Mouse (Mus musculus): ENCODE measurements around the gene Itgb7.

The Itgb7 gene

DNA sequence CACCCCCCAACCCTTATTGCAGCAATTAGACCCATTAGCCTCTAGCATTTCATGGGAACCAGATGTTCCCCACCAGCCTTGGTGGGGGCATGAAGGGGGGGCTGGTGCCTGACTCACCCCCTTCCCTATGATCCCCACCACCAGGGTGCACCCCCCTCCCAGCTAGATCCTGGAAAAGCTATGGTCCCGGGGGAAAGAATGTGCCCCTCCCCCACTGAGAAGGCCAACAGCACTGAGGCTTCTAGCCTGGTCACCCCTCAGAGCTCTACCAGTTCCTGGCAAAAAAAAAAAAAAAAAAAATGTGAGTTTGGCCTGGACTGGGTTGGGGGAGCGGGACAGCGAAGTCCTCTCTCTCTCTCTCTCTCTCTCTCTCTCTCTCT is 17.1 kb upstream of the Itgb7 start:
- no peak for DNase-seq (ENCODE audit: low spot score)

DNA sequence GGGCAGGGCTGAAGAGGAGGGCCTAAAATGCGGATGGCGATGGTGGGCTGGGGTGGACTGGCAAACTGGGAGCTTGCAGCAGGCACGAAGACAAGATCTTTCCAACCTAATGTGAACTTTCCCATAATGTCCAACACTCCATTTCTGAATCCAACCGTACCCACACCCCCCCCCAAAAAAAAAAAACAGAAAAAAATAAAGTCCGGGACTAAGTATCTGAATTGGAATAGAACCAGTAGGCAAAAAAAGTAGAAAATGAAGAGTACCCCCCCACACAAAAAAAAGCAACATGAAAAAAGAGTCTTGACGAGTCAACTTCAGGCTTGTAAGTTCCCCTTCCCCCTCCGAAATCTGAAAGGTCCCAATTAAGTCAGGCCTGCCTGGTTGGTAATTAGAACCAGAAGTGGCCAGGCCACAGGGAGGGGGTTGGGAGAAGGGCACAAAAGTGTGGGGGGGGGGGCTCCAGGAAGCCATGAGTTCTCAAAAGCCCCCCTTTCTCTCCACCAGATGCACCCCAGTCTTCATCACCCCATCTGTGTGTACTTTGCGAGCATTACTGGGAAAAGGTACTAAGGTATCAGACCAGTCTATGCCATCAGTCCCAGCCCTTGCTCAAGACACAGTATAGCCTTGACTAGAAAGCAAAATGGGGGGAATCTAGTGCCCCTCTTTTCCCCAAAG is 16.5 kb upstream of the Itgb7 start:
- DNase-seq (ENCODE audit: low spot score) = no peak

GRCm38 (mm10) chr15:102247252-102248130 is 15.7 kb upstream of the Itgb7 start:
- DNase-seq (ENCODE audit: low spot score) = no peak

- DNase-seq (ENCODE audit: low spot score) = peak; percentile 81
Observed at GRCm38 (mm10) chr15:102246866-102247251, 15.1 kb upstream of the Itgb7 start.

- DNase-seq (ENCODE audit: low spot score) = peak; percentile 74
Observed at GRCm38 (mm10) chr15:102245891-102246741, 14.4 kb upstream of the Itgb7 start.

GRCm38 (mm10) chr15:102245461-102245881 is 13.7 kb upstream of the Itgb7 start:
- DNase-seq (ENCODE audit: low spot score) = no peak

- no peak for DNase-seq (ENCODE audit: low spot score)
Observed at GRCm38 (mm10) chr15:102244306-102245191, 12.8 kb upstream of the Itgb7 start.

DNA sequence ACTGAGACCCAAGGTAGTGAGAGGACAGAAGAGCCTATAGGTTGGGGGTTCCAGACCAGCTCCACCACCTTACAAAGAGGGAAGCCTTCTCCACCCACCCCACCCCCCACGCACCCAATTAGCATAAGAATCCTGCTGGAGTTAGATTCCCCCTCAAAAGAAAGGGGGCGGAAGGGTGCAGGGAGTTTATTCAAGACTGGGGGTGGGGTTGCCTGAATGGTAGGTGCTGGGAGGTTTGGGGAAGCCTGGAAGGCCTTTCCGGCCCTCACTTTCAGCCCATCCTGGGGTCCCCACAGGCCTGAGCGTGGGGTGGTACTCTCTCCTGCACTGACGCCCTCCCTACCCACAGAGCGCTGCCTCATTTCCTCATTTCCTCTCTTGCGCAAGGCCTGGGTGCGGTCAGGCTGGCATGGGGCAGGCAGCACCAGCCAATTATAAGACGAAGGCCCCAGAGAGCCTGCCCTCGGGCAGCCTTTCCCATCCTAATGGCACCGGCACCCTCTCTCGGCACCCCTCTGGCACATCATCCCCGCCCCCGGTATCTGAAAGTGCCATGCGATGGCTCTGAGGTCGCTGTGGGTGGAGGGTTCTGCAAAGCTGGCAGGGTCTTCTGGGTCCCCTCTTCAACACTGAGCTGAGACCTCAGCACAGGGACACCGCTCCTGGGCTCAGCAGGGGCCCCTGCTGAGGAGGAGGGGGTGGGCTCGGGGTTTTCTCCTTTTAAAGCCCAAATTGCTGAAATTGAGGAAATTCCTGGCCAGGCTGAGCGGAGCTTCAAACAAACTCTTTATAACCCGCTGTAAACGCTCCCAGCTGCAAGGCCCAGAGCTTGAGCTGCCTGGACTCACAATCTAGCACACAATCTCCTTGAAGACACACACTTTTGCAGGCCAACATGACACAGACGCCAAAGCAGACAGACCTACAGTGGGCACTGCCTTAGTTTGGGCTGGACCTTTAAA is 11.8 kb upstream of the Itgb7 start:
- DNase-seq (ENCODE audit: low spot score) = no peak

- DNase-seq (ENCODE audit: low spot score) = no peak
Observed at GRCm38 (mm10) chr15:102242404-102243228, 10.9 kb upstream of the Itgb7 start.

DNA sequence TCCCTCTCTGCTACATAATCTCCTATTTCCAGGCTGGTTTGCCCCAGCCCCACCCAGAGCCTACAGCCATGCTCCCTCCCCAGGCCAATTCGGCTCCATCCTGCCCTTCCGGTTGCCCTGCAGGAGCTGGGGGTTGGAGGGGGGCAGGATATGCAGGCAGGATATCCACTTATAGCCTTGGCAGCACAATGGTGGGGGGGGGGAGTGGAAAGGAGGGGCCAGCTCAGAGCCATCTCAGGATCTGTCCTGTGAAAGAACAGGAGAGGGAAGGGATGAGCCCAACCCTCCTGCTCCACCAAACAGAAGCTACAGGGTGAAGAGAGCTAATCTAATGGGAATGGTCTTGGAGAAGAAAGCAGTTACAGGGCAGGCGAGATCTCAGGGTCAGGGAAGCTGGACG is 8.9 kb upstream of the Itgb7 start:
- DNase-seq (ENCODE audit: low spot score) = no peak

GRCm38 (mm10) chr15:102239851-102240250 is 8.1 kb upstream of the Itgb7 start:
- no peak for DNase-seq (ENCODE audit: low spot score)

DNA sequence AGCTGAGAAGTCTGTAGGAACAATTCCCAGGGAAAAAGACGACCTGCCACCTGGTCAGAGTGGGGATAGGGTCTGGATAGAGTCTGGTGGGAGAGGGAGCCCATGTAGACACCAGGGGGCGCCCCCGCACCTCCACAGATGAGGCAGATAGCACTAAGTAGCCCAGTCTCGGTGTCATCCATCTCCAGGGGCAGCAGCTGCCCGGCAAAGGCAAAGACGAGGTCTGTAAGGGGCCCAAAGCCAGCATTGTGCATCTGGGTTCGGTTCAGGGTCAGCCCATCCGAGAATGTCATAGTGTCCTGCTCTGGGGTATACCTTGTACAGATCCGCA is 7.5 kb upstream of the Itgb7 start:
- DNase-seq (ENCODE audit: low spot score) = no peak

GRCm38 (mm10) chr15:102238543-102239259 is 7.0 kb upstream of the Itgb7 start:
- no peak for DNase-seq (ENCODE audit: low spot score)

DNA sequence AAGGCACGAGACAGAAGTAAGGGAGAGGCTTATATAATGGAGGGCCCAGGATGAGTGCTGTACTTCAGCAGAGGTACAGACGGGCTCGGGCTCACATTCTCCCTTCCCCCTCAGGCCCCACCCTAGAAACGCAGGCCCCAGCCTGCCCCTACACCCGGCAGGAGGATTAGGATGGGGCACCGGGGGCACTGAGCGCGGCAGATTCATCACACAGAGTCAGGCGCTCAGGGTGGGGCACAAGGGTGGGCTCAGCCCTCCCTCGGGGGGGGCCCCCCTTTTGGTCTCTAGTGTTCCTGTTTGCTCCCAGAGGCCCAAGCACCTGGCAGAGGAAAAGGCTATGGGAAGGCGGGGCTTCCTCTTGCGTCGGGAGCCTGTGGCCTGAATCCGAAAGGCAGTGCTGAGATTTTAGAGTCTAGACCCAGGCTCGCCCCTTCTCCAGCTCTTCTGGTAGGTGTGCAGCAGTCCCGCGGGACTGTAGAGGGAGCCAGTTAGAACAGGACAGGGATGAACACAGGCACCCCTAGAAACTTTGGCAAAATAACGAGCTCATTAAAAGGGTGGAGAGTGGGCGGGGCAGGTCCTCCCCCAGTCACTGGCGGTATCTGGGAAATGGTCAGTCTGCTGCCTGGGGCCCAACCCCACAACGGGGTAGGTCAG is 3.8 kb upstream of the Itgb7 start:
- DNase-seq (ENCODE audit: low spot score) = no peak

- DNase-seq (ENCODE audit: low spot score) = no peak
Observed at GRCm38 (mm10) chr15:102233896-102234295, 2.2 kb upstream of the Itgb7 start.

DNA sequence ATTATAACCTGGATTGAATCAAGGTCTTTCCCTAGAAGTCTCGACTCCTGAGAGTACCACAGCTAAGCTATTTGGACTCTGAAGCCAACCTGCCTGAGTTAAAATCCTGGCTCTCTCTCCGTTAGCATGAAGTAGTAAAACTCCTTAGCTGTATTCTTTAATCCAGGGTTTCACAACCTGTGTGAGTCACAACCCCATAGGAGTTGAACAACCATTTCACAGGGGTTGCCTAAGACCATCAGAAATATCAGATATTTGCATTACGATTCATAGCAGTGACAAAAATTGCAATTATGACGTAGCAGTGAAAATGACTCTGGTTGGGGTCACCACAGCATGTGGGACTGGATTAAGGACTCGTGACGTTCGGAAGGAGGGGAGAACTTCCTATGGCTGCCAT is 1.0 kb upstream of the Itgb7 start:
- no peak for DNase-seq (ENCODE audit: low spot score)

- no peak for DNase-seq (ENCODE audit: low spot score)
Observed at GRCm38 (mm10) chr15:102230408-102231321, 1.1 kb downstream of the Itgb7 start.
